Mouse (Mus musculus): ENCODE results near the gene Ip6k3. TPM values are rescaled to one million over a fixed set of nuclear protein-coding genes. Genes with fewer than 3 reads are reported as not detected.

The Ip6k3 gene
- total and polyA plus RNA-seq, 3 experiments = 26.3 to 65.7 (median 53.9) TPM

DNA sequence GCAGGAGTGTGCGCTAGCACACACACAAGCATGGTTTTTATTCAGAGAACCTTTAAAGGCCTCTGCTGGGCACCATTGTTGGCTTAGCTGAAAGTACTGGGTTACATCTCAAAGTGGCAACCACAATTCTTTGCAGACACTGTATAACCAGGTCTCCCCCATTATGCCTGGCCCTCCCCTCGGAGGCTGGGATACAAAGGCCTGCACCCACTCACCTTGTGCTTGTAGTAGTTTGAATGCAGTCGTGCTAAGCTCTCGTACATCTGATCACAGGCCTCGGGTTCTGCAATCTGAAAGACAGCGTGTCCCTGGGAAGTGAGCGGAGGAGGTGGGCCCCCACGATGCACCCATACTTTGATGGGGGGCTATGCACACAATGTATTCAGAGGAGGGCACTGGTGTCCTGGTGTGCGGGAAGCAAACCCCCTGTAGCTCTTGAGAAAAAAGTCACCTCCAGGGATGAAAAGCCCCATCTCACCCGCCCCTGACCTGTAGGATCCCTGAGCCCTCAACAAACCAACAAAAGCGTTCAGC, 41.9 kb downstream of the Ip6k3 start:
- Histone ChIP-seq H3K27me3 (replicated peaks) (no peaks in the 10 kb centered on the region), H3K36me3 (replicated peaks in 1 of 2; ENCODE audit: control insufficient read depth in 1 of 2, insufficient read depth in 1 of 2, low read length in 1 of 2) (peaks cover 45 to 98% of the 10 kb centered on the region in 2 experiments), H3K79me2 (replicated peaks; ENCODE audit: control insufficient read depth, extremely low read depth, insufficient read depth, poor library complexity, severe bottlenecking) (no peaks in the 10 kb centered on the region), H3K4me1 (ENCODE audit: control insufficient read depth in 1 of 2, insufficient read depth in 2 of 2) (peaks cover 5 to 35% of the 10 kb centered on the region in 2 experiments), H3K9ac (ENCODE audit: insufficient read depth, low read depth) (no peak overlapping the region), H3K9me3 (replicated peaks; ENCODE audit: low read length) (no peaks in the 10 kb centered on the region), H3K4me3 (replicated peaks in 1 of 3; ENCODE audit: low read depth in 2 of 3, low read length in 2 of 3, poor library complexity in 1 of 3) (no peak overlapping the region), H3K4me2 (ENCODE audit: insufficient read depth, low read depth, poor library complexity, severe bottlenecking) (no peak overlapping the region), H3K27ac (ENCODE audit: insufficient read depth, low read depth) (no peak overlapping the region)
- TF ChIP-seq MAX (IDR thresholded peaks at IDR 0.05; ENCODE audit: low read length) (no peak), MEF2A (IDR thresholded peaks at IDR 0.05; ENCODE audit: borderline replicate concordance, low read depth, low read length) (no peak), JUN (IDR thresholded peaks at IDR 0.05; ENCODE audit: insufficient read depth, low read depth, low read length) (no peak), MXI1 (IDR thresholded peaks at IDR 0.05; ENCODE audit: low read depth, low read length) (no peak)
- dilution Hi-C loops (cut with MboI; ENCODE audit: extremely low pct_ligation_motif_present, extremely low pct_unique_long_range_greater_than_20kb, low sequenced_read_pairs) (no loop called here), in situ Hi-C loops (cut with MboI; ENCODE audit: low pct_ligation_motif_present, low pct_unique_long_range_greater_than_20kb, low sequenced_read_pairs) (no loop called here)
- DNase-seq (ENCODE audit: extremely low read depth) = no peak

GRCm38 (mm10) chr17:27125185-27125584, 42.4 kb downstream of the Ip6k3 start:
- Histone ChIP-seq H3K27ac (ENCODE audit: insufficient read depth, low read depth) (no peak overlapping the region), H3K9ac (ENCODE audit: insufficient read depth, low read depth) (no peak overlapping the region), H3K36me3 (replicated peaks in 1 of 2; ENCODE audit: control insufficient read depth in 1 of 2, insufficient read depth in 1 of 2, low read length in 1 of 2) (peaks cover 48 to 98% of the 10 kb centered on the region in 2 experiments), H3K79me2 (replicated peaks; ENCODE audit: control insufficient read depth, extremely low read depth, insufficient read depth, poor library complexity, severe bottlenecking) (no peaks in the 10 kb centered on the region), H3K4me3 (replicated peaks in 1 of 3; ENCODE audit: low read depth in 2 of 3, low read length in 2 of 3, poor library complexity in 1 of 3) (no peak overlapping the region), H3K9me3 (replicated peaks; ENCODE audit: low read length) (no peaks in the 10 kb centered on the region), H3K27me3 (replicated peaks) (no peaks in the 10 kb centered on the region), H3K4me1 (ENCODE audit: control insufficient read depth in 1 of 2, insufficient read depth in 2 of 2) (peaks cover 5 to 30% of the 10 kb centered on the region in 2 experiments), H3K4me2 (ENCODE audit: insufficient read depth, low read depth, poor library complexity, severe bottlenecking) (no peak overlapping the region)
- TF ChIP-seq EP300 (IDR thresholded peaks at IDR 0.05; ENCODE audit: low read length) (no peak), RAD21 (IDR thresholded peaks at IDR 0.05; ENCODE audit: low read depth, low read length) (peak; percentile 64), CTCF (conservative IDR thresholded peaks at IDR 0.05 in 1 of 2, IDR thresholded peaks at IDR 0.05 in 1 of 2; ENCODE audit: low read depth in 2 of 2, low read length in 2 of 2) (peak; percentile 78 to 83), GABPA (IDR thresholded peaks at IDR 0.05; ENCODE audit: insufficient replicate concordance, low read depth, low read length) (no peak), SMC3 (IDR thresholded peaks at IDR 0.05; ENCODE audit: low read depth, low read length) (peak; percentile 70)
- DNase-seq (ENCODE audit: extremely low read depth) = peak; percentile 68
- in situ Hi-C loops (cut with MboI; ENCODE audit: low pct_ligation_motif_present, low pct_unique_long_range_greater_than_20kb, low sequenced_read_pairs) (no loop called here), dilution Hi-C loops (cut with MboI; ENCODE audit: extremely low pct_ligation_motif_present, extremely low pct_unique_long_range_greater_than_20kb, low sequenced_read_pairs) (no loop called here)

DNA sequence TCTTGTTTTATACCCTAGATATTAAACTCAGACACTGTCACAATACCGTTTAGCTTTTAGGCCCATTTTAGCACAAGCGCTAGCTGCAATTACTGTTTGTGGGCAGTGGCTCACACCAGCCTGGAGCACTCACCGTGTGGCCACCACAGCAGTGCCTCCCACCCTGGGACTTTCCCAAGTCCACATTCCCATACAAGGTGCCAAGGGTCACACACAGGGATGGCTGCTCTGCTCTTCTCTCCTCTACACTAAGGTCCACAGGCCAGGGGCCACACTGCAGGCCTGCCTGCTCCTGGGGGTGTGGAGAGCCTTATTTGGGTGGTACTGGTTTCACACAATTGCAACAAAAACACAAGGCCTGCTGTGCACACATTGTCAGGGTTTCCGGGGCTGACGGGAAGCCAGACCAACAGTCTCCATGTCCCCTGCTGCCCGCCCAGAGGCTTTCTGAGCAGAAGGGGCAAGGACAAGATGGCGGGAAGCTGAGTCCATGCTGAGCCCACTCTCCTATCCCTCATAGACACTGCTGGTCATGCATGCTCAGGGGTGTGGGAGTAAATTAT, 43.7 kb downstream of the Ip6k3 start:
- in situ Hi-C loops (cut with MboI; ENCODE audit: low pct_ligation_motif_present, low pct_unique_long_range_greater_than_20kb, low sequenced_read_pairs) = no loop called here
- Histone ChIP-seq H3K36me3 (replicated peaks in 1 of 2; ENCODE audit: control insufficient read depth in 1 of 2, insufficient read depth in 1 of 2, low read length in 1 of 2) (peaks cover 49 to 98% of the 10 kb centered on the region in 2 experiments), H3K79me2 (replicated peaks; ENCODE audit: control insufficient read depth, extremely low read depth, insufficient read depth, poor library complexity, severe bottlenecking) (no peaks in the 10 kb centered on the region), H3K9me3 (replicated peaks; ENCODE audit: low read length) (no peaks in the 10 kb centered on the region), H3K4me1 (ENCODE audit: control insufficient read depth in 1 of 2, insufficient read depth in 2 of 2) (peaks cover 5 to 26% of the 10 kb centered on the region in 2 experiments), H3K27ac (ENCODE audit: insufficient read depth, low read depth) (no peak overlapping the region), H3K4me3 (replicated peaks in 1 of 3; ENCODE audit: low read depth in 2 of 3, low read length in 2 of 3, poor library complexity in 1 of 3) (no peak overlapping the region), H3K4me2 (ENCODE audit: insufficient read depth, low read depth, poor library complexity, severe bottlenecking) (no peak overlapping the region), H3K27me3 (replicated peaks) (no peaks in the 10 kb centered on the region), H3K9ac (ENCODE audit: insufficient read depth, low read depth) (no peak overlapping the region)
- TF ChIP-seq GABPA (IDR thresholded peaks at IDR 0.05; ENCODE audit: insufficient replicate concordance, low read depth, low read length) = no peak
- no peak for TF ChIP-seq ELF1 (IDR thresholded peaks at IDR 0.05; ENCODE audit: low read depth, low read length)
- TF ChIP-seq MEF2A (IDR thresholded peaks at IDR 0.05; ENCODE audit: borderline replicate concordance, low read depth, low read length) = no peak
- DNase-seq (ENCODE audit: extremely low read depth) = no peak
- dilution Hi-C loops (cut with MboI; ENCODE audit: extremely low pct_ligation_motif_present, extremely low pct_unique_long_range_greater_than_20kb, low sequenced_read_pairs) = no loop called here
